Mouse (Mus musculus) liver, postnatal 0 days (tissue): ENCODE data around the gene Nolc1.

Experiments
- CTCF ChIP-seq: sonication (generic); IDR thresholded peaks from 2 replicates; pipeline ENCODE4 v1.5.1; 2016; ENCODE audit warnings: antibody characterized with exemption, low read depth
- EP300 ChIP-seq: IDR thresholded peaks from 2 replicates; pipeline ENCODE4 v1.6.1; 2016; ENCODE audit warnings: antibody characterized with exemption, low read depth, mild to moderate bottlenecking

GRCm38 (mm10) chr19:46055752-46056387 is 19.8 kb upstream of the Nolc1 start:
- TF ChIP-seq CTCF (peak; percentile 79), EP300 (peak; percentile 54; the same call in 1 of the 2 replicates)
